Mouse (Mus musculus) bone marrow macrophage, adult 2 months (primary cell): ENCODE results near the gene Mrpl36.
A peak's percentile ranks its signal among the peaks of the same experiment; 100 is the strongest.

Experiments
- CTCF ChIP-seq: IDR thresholded peaks from 2 replicates; pipeline ENCODE4 v1.5.1; 2012; ENCODE audit warnings: low read depth, mild to moderate bottlenecking, low read length, moderate library complexity
- POLR2A ChIP-seq: IDR thresholded peaks from 2 replicates; pipeline ENCODE4 v1.6.1; 2012; ENCODE audit warnings: mild to moderate bottlenecking, low read depth, low read length, borderline replicate concordance

GRCm38 (mm10) chr13:73345102-73345890, 17.0 kb downstream of the Mrpl36 start:
- TF ChIP-seq POLR2A (no peak), CTCF (peak; percentile 39; the same call in 1 of the 2 replicates)
